In genomic region chr11:79229057-79229504, GRCm38 (mm10) we compare ENCODE assay signal across 10 mouse cellular contexts. TPM values are rescaled to one million over a fixed set of nuclear protein-coding genes. Genes with fewer than 3 reads are reported as not detected.
DNase-seq lines count a peak whose midpoint lies in the region; ATAC-seq lines count a peak whose summit lies in the region.
"Had no signal": no experiment of that assay in that cellular context is flagged by ENCODE, and none has a peak within 500 bp of the region (broad histone marks: within the 10 kb centered on the region; RNA-seq: fewer than 3 reads in every experiment).

No protein-coding gene starts in this region.

- H3K27me3 ChIP-seq in midbrain, embryonic 14.5 days (ENCODE audit: control insufficient read depth, insufficient read depth, low read length), result no peaks in the 10 kb centered on the region
- H3K27me3 ChIP-seq in liver, embryonic 11.5 days (replicated peaks; ENCODE audit: control insufficient read depth, insufficient read depth, low read length), result no peaks in the 10 kb centered on the region

- no peak overlapping the region for H3K27ac ChIP-seq in midbrain, embryonic 14.5 days (replicated peaks; ENCODE audit: low read depth, low read length)
- no peak overlapping the region for H3K27ac ChIP-seq in liver, embryonic 11.5 days (ENCODE audit: low read depth, low read length)
- H3K27ac ChIP-seq: forebrain, embryonic 10.5 days had no signal

- no peak overlapping the region for H3K4me3 ChIP-seq in midbrain, embryonic 14.5 days (replicated peaks; ENCODE audit: low read depth, low read length)
- H3K4me3 ChIP-seq in liver, embryonic 11.5 days (ENCODE audit: low read depth, low read length), result no peak overlapping the region
- H3K4me3 ChIP-seq: forebrain, embryonic 10.5 days had no signal

- DNase-seq in gastrocnemius, adult 18-20 months (ENCODE audit: low spot score), result peak; percentile 52
- DNase-seq in gastrocnemius, postnatal 4 days (ENCODE audit: low spot score in 2 of 2), result no peak
- DNase-seq in urinary bladder, adult 2 months (ENCODE audit: low spot score), result peak; percentile 22
- DNase-seq in urinary bladder, postnatal 10 days (ENCODE audit: low spot score), result no peak
- DNase-seq in kidney, postnatal 14 days, result peak; percentile 87
- no peak for DNase-seq in midbrain, embryonic 14.5 days
- no peak for DNase-seq in liver, embryonic 11.5 days (ENCODE audit: low spot score)
- DNase-seq: lung, adult 2 months had no signal

- ATAC-seq in midbrain, embryonic 14.5 days (ENCODE audit: low FRiP score, low TSS enrichment), result no peak
- ATAC-seq in liver, embryonic 11.5 days (replicated peaks; ENCODE audit: low FRiP score), result no peak
- no peak for ATAC-seq in CD4-positive, CD25-positive, alpha-beta regulatory T cell, adult 4 months

- no peaks in the 10 kb centered on the region for H3K36me3 ChIP-seq in midbrain, embryonic 14.5 days (ENCODE audit: control insufficient read depth, insufficient read depth, low read length)
- no peaks in the 10 kb centered on the region for H3K36me3 ChIP-seq in liver, embryonic 11.5 days (ENCODE audit: control insufficient read depth, insufficient read depth, low read length)
- H3K36me3 ChIP-seq: forebrain, embryonic 10.5 days had no signal

- no peak overlapping the region for H3K4me2 ChIP-seq in midbrain, embryonic 14.5 days (ENCODE audit: low read length)
- no peak overlapping the region for H3K4me2 ChIP-seq in liver, embryonic 11.5 days

- H3K9me3 ChIP-seq in midbrain, embryonic 14.5 days (ENCODE audit: control insufficient read depth, low read length), result no peaks in the 10 kb centered on the region
- no peaks in the 10 kb centered on the region for H3K9me3 ChIP-seq in liver, embryonic 11.5 days (ENCODE audit: control insufficient read depth, low read length)
- H3K9me3 ChIP-seq: forebrain, embryonic 10.5 days had no signal

- H3K9ac ChIP-seq in midbrain, embryonic 14.5 days (replicated peaks; ENCODE audit: low read length), result no peak overlapping the region
- no peak overlapping the region for H3K9ac ChIP-seq in liver, embryonic 11.5 days (ENCODE audit: low read depth, low read length)

- no peaks in the 10 kb centered on the region for H3K4me1 ChIP-seq in midbrain, embryonic 14.5 days (ENCODE audit: control insufficient read depth, insufficient read depth, low read length)
- peaks cover 4% of the 10 kb centered on the region for H3K4me1 ChIP-seq in liver, embryonic 11.5 days (replicated peaks; ENCODE audit: control insufficient read depth, insufficient read depth, low read length)

- 87% methylated on average over 10 of the region's 10 CpGs for WGBS in midbrain, embryonic 14.5 days
- 82% methylated on average over 10 of the region's 10 CpGs for WGBS in liver, embryonic 11.5 days

RNA-seq across cellular contexts. Expression of gene Wsb1, which starts 25.4 kb away (rescaled TPM):
- total RNA-seq in gastrocnemius, adult 18-20 months (2021), result 10 to 100 TPM in 1 of 2 experiments, 1 to 10 TPM in 1; 6.7 to 10.3 TPM
- 10 to 100 TPM; 66.9 to 68.6 TPM for total RNA-seq in gastrocnemius, postnatal 4 days (2021)
- 98.9 and 164 TPM in 2 replicates for polyA plus RNA-seq in urinary bladder, adult 2 months (2012; rRNA removed)
- 610 and 743 TPM in 2 replicates for polyA plus RNA-seq in midbrain, embryonic 14.5 days (2014; fragmentation: Nextera tagmentation; extraction: Ambion mirVana)
- 114 and 123 TPM in 2 replicates for polyA plus RNA-seq in liver, embryonic 11.5 days (2014; fragmentation: Nextera tagmentation; extraction: Ambion mirVana)
- 10 to 100 TPM; 79.7 to 89.4 TPM for polyA plus RNA-seq in CD4-positive, CD25-positive, alpha-beta regulatory T cell, adult 4 months (2017; shearing (Covaris generic))

Comparison
In these comparisons a context has a peak if more than half of its experiments do, and no peak if none do; other contexts are left out.
1. DNase-seq: peak in gastrocnemius, adult 18-20 months (single experiment), urinary bladder, adult 2 months (single experiment) and kidney, postnatal 14 days (single experiment); none in gastrocnemius, postnatal 4 days (0 of 2), urinary bladder, postnatal 10 days (single experiment), midbrain, embryonic 14.5 days (single experiment) and liver, embryonic 11.5 days (single experiment).